Mouse (Mus musculus): ENCODE data around the gene Coq5. TPM values are rescaled to one million over a fixed set of nuclear protein-coding genes. Genes with fewer than 3 reads are reported as not detected.

Gene Coq5
- total RNA-seq (2012; rRNA removed): 28.3 and 34.8 TPM in 2 replicates

GRCm38 (mm10) chr5:115279226-115280049, at the start of gene Coq5:
Coq5 (plus strand) TSS chr5:115279666.
- Histone ChIP-seq H3K36me3 (ENCODE audit: control insufficient read depth, insufficient read depth, low read length, poor library complexity, severe bottlenecking) (peaks cover 7% of the 10 kb centered on the region; the same call in 1 of the 2 replicates), H3K9ac (ENCODE audit: insufficient read depth, low read depth, low read length, poor library complexity, severe bottlenecking) (peak within 1 kb of the TSS; percentile 81), H3K27ac (ENCODE audit: insufficient read depth, low read depth, low read length, poor library complexity, severe bottlenecking) (no peak within 1 kb of the TSS), H3K4me3 (ENCODE audit: insufficient read depth in 1 of 2, low read depth in 1 of 2, low read length in 2 of 2, poor library complexity in 1 of 2, severe bottlenecking in 1 of 2) (peak within 1 kb of the TSS; percentile 86 to 91), H3K9me3 (ENCODE audit: control insufficient read depth, insufficient read depth, low read depth, low read length) (no peaks in the 10 kb centered on the region), H3K4me1 (ENCODE audit: control insufficient read depth in 2 of 2, insufficient read depth in 2 of 2, low read length in 2 of 2, poor library complexity in 1 of 2) (peaks cover 0 to 4% of the 10 kb centered on the region in 2 experiments; a peak in 1 of 4 replicates)
- DNase-seq (ENCODE audit: low read depth, low spot score): peak; percentile 63
- TF ChIP-seq HCFC1 (IDR thresholded peaks at IDR 0.05; ENCODE audit: borderline replicate concordance, insufficient read depth, low read length) (no peak; the same call in none of the 2 replicates), ZC3H11A (IDR thresholded peaks at IDR 0.05; ENCODE audit: borderline replicate concordance, low read depth, low read length) (no peak), CHD2 (IDR thresholded peaks at IDR 0.05; ENCODE audit: low read depth, low read length) (no peak), MAFK (IDR thresholded peaks at IDR 0.05; ENCODE audit: insufficient read depth, low read depth, low read length) (no peak), ZNF384 (IDR thresholded peaks at IDR 0.05; ENCODE audit: low read depth, low read length) (peak; percentile 95)
- in situ Hi-C loops (cut with MboI; ENCODE audit: low sequenced_read_pairs in 2 of 2, unreplicated experiment in 2 of 2): no loop called here

GRCm38 (mm10) chr5:115230830-115231551, 48.5 kb upstream of the Coq5 start:
- Histone ChIP-seq H3K9ac (ENCODE audit: insufficient read depth, low read depth, low read length, poor library complexity, severe bottlenecking) (peak overlapping the region; percentile 48; the same call in 1 of the 2 replicates), H3K4me3 (ENCODE audit: insufficient read depth in 1 of 2, low read depth in 1 of 2, low read length in 2 of 2, poor library complexity in 1 of 2, severe bottlenecking in 1 of 2) (peak overlapping the region in 1 of 2 experiments; percentile 11; a peak in 1 of 4 replicates), H3K9me3 (ENCODE audit: control insufficient read depth, insufficient read depth, low read depth, low read length) (no peaks in the 10 kb centered on the region), H3K4me1 (ENCODE audit: control insufficient read depth in 2 of 2, insufficient read depth in 2 of 2, low read length in 2 of 2, poor library complexity in 1 of 2) (peaks cover 2 to 17% of the 10 kb centered on the region in 2 experiments; a peak in 3 of 4 replicates), H3K27ac (ENCODE audit: insufficient read depth, low read depth, low read length, poor library complexity, severe bottlenecking) (peak overlapping the region; percentile 52), H3K36me3 (ENCODE audit: control insufficient read depth, insufficient read depth, low read length, poor library complexity, severe bottlenecking) (no peaks in the 10 kb centered on the region)
- no peak for DNase-seq (ENCODE audit: low read depth, low spot score)
- in situ Hi-C loops (cut with MboI; ENCODE audit: low sequenced_read_pairs in 2 of 2, unreplicated experiment in 2 of 2): no loop called here
- TF ChIP-seq ZNF384 (IDR thresholded peaks at IDR 0.05; ENCODE audit: low read depth, low read length) (no peak), ZC3H11A (IDR thresholded peaks at IDR 0.05; ENCODE audit: borderline replicate concordance, low read depth, low read length) (no peak), HCFC1 (IDR thresholded peaks at IDR 0.05; ENCODE audit: borderline replicate concordance, insufficient read depth, low read length) (no peak), CHD2 (IDR thresholded peaks at IDR 0.05; ENCODE audit: low read depth, low read length) (no peak), MAFK (IDR thresholded peaks at IDR 0.05; ENCODE audit: insufficient read depth, low read depth, low read length) (no peak)

GRCm38 (mm10) chr5:115231552-115232120, 47.8 kb upstream of the Coq5 start:
- no peak for DNase-seq (ENCODE audit: low read depth, low spot score)
- Histone ChIP-seq H3K4me3 (ENCODE audit: insufficient read depth in 1 of 2, low read depth in 1 of 2, low read length in 2 of 2, poor library complexity in 1 of 2, severe bottlenecking in 1 of 2) (peak overlapping the region in 1 of 2 experiments; percentile 11; a peak in 1 of 4 replicates), H3K27ac (ENCODE audit: insufficient read depth, low read depth, low read length, poor library complexity, severe bottlenecking) (peak overlapping the region; percentile 16; the same call in 1 of the 2 replicates), H3K9ac (ENCODE audit: insufficient read depth, low read depth, low read length, poor library complexity, severe bottlenecking) (peak overlapping the region; percentile 29; the same call in 1 of the 2 replicates), H3K4me1 (ENCODE audit: control insufficient read depth in 2 of 2, insufficient read depth in 2 of 2, low read length in 2 of 2, poor library complexity in 1 of 2) (peaks cover 2 to 15% of the 10 kb centered on the region in 2 experiments; a peak in 3 of 4 replicates), H3K9me3 (ENCODE audit: control insufficient read depth, insufficient read depth, low read depth, low read length) (no peaks in the 10 kb centered on the region), H3K36me3 (ENCODE audit: control insufficient read depth, insufficient read depth, low read length, poor library complexity, severe bottlenecking) (no peaks in the 10 kb centered on the region)
- TF ChIP-seq ZC3H11A (IDR thresholded peaks at IDR 0.05; ENCODE audit: borderline replicate concordance, low read depth, low read length) (no peak), ZNF384 (IDR thresholded peaks at IDR 0.05; ENCODE audit: low read depth, low read length) (peak; percentile 88)
- in situ Hi-C loops (cut with MboI; ENCODE audit: low sequenced_read_pairs in 2 of 2, unreplicated experiment in 2 of 2): no loop called here

GRCm38 (mm10) chr5:115232516-115232915, 47.0 kb upstream of the Coq5 start:
- no peak for TF ChIP-seq HCFC1 (IDR thresholded peaks at IDR 0.05; ENCODE audit: borderline replicate concordance, insufficient read depth, low read length)
- TF ChIP-seq MAFK (IDR thresholded peaks at IDR 0.05; ENCODE audit: insufficient read depth, low read depth, low read length): no peak
- no peak for TF ChIP-seq ZC3H11A (IDR thresholded peaks at IDR 0.05; ENCODE audit: borderline replicate concordance, low read depth, low read length)
- TF ChIP-seq CHD2 (IDR thresholded peaks at IDR 0.05; ENCODE audit: low read depth, low read length): no peak
- no peak for TF ChIP-seq ZNF384 (IDR thresholded peaks at IDR 0.05; ENCODE audit: low read depth, low read length)
- DNase-seq (ENCODE audit: low read depth, low spot score): no peak
- Histone ChIP-seq H3K9me3 (ENCODE audit: control insufficient read depth, insufficient read depth, low read depth, low read length) (no peaks in the 10 kb centered on the region), H3K36me3 (ENCODE audit: control insufficient read depth, insufficient read depth, low read length, poor library complexity, severe bottlenecking) (no peaks in the 10 kb centered on the region), H3K9ac (ENCODE audit: insufficient read depth, low read depth, low read length, poor library complexity, severe bottlenecking) (peak overlapping the region; percentile 14; the same call in 1 of the 2 replicates), H3K4me1 (ENCODE audit: control insufficient read depth in 2 of 2, insufficient read depth in 2 of 2, low read length in 2 of 2, poor library complexity in 1 of 2) (peaks cover 2 to 15% of the 10 kb centered on the region in 2 experiments; a peak in 3 of 4 replicates), H3K27ac (ENCODE audit: insufficient read depth, low read depth, low read length, poor library complexity, severe bottlenecking) (no peak overlapping the region), H3K4me3 (ENCODE audit: insufficient read depth in 1 of 2, low read depth in 1 of 2, low read length in 2 of 2, poor library complexity in 1 of 2, severe bottlenecking in 1 of 2) (no peak overlapping the region)
- in situ Hi-C loops (cut with MboI; ENCODE audit: low sequenced_read_pairs in 2 of 2, unreplicated experiment in 2 of 2): no loop called here

Data from ES-E14 (cell line).